Mouse (Mus musculus): Measurements from ENCODE around the gene Kif15. TPM values are rescaled to one million over a fixed set of nuclear protein-coding genes. Genes with fewer than 3 reads are reported as not detected.

Gene Kif15
- 34.3 and 46.2 TPM in 2 replicates for polyA plus RNA-seq (2012; ENCODE audit: insufficient read depth, insufficient read length, missing spikeins)

DNA sequence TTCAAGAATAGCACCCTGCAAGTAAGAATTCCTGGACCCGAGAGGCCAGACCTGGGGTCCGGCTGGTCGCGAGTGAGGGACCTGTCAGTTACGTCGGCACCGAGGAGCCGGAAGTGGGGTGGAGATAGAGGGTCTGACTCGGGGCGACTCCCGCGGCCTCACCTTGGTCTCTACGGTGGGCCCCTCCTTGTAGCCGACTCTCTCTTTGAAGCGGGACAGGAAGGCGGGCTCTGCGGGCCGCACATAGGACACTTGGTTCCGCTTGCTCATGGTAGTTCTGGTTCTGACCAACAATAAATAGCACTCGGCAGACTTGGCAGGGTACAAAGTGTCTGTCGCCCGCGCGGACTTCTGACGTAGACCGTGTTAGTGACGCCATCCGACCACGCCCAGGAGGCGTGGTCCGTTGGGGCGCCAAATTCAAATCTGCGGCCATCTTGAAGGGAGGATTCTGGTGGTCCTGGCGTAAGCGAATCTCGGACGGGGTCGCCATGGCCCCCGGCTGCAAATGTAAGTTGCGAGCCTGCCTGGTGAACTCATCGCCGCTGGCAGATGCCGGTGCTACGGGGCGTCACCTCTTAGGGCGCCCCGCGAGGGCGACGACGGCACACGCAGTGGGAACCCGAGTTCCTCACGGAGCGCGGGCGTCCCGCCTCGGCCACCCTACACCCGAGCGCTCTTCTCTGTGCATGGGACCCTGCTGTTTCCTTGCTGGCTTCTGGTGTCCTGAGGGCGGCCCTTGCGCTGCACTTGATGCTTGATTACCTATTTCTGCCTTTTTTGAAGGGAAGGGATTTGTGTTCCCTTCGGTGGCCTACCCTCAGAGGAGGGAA is at the start of gene Kif15, which contains the start of gene 1110059G10Rik:
Gene Kif15, plus strand, starts transcription at position 404 of the 833 bp plus-strand sequence.
Gene 1110059G10Rik, minus strand, starts transcription at position 358 of the 833 bp plus-strand sequence.
- Histone ChIP-seq H3K4me1 (ENCODE audit: control insufficient read depth, insufficient read depth, low read length) (peaks cover 12% of the 10 kb centered on the region), H3K27ac (ENCODE audit: insufficient read depth, low read depth, low read length) (peak within 1 kb of the TSS; percentile 77), H3K4me3 (ENCODE audit: insufficient read depth, low read length) (peak within 1 kb of the TSS; percentile 100)
- TF ChIP-seq CTCF (IDR thresholded peaks at IDR 0.05; ENCODE audit: low read depth, low read length) (no peak), POLR2A (IDR thresholded peaks at IDR 0.05; ENCODE audit: borderline replicate concordance, low read depth, low read length) (no peak)

DNA sequence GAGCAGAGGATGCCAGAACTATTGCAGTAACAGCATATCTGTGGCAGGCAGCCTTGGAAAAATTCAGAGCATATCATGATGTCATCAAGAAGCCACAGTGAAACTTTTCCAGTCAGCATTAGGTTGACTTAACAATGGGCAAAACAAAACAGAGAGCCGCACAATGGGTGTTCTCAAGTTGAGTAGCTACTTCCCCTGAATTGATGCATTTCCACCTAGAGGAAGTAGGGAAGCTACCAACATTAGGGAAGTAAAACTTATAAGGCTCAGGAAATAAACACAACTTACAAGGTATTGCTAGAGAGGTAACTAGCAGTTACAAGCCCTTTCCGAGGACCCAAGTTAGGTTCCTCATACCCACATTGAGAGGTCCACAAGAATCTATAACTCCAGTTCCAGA is 49.8 kb upstream of the Kif15 start:
- TF ChIP-seq CTCF (IDR thresholded peaks at IDR 0.05; ENCODE audit: low read depth, low read length): no peak
- TF ChIP-seq POLR2A (IDR thresholded peaks at IDR 0.05; ENCODE audit: borderline replicate concordance, low read depth, low read length): no peak
- Histone ChIP-seq H3K4me1 (ENCODE audit: control insufficient read depth, insufficient read depth, low read length) (no peaks in the 10 kb centered on the region), H3K27ac (ENCODE audit: insufficient read depth, low read depth, low read length) (no peak overlapping the region), H3K4me3 (ENCODE audit: insufficient read depth, low read length) (no peak overlapping the region)

DNA sequence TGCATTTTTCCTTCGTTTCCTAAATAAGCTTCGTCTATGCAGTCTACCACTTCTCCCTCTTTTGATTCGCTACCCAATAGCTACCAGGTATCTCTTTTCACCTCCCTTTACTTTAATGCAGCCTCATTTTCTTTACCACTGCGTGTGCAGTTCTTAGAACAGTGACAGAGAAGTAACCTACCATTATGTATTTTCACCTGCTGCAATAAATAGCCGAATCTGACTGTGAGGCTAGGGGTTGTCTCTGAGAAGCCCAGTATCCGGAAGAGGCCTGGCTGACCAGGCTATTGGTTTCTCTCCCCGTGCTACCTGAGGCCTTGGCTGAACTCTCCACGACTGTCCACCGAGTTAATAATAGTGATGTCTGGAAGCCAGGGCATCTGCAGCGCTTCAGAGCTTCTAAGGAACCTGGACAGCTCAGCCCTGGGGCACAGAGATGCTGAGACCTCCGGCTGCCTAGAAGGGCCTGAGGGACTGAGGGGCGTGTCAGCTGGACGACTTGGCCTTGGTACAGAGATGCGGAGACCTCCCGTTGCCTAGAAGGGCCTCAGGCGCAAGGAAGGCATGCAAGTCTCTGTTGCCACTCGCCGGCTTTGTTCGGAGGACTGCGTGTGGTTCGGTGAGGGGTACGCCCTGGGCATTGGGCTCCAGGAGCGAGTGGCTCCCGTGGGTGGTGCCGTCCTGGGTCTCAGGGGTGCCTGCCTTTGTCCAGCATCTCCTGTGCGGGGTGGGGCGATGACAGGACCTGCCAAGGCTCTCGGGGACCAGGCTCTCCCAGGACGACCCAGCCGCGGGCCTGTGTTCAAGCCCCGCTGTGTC is 47.9 kb upstream of the Kif15 start:
- H3K4me3 ChIP-seq (ENCODE audit: insufficient read depth, low read length): no peak overlapping the region
- TF ChIP-seq CTCF (IDR thresholded peaks at IDR 0.05; ENCODE audit: low read depth, low read length): no peak
- TF ChIP-seq POLR2A (IDR thresholded peaks at IDR 0.05; ENCODE audit: borderline replicate concordance, low read depth, low read length): no peak
- H3K27ac ChIP-seq (ENCODE audit: insufficient read depth, low read depth, low read length): no peak overlapping the region
- H3K4me1 ChIP-seq (ENCODE audit: control insufficient read depth, insufficient read depth, low read length): no peaks in the 10 kb centered on the region

DNA sequence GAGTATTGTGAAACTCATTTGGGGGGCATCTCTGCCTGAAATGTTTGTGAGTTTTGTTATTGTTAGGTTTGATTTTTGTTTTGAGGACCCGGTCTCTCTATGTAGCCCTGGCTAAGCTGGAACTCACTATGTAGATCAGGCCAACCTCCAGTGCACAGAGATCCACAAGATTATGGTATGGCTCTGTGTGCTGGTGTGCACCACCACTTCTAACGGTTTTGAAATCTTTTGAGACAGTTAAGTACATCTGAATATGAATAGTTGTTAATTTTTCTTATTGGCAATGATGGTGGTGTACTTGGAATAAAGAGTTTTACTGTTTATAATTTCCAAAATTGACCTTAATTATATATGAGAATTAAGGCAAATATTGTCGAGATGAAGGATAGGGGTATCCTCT is 28.4 kb upstream of the Kif15 start:
- no peak overlapping the region for H3K27ac ChIP-seq (ENCODE audit: insufficient read depth, low read depth, low read length)
- no peak overlapping the region for H3K4me3 ChIP-seq (ENCODE audit: insufficient read depth, low read length)
- no peaks in the 10 kb centered on the region for H3K4me1 ChIP-seq (ENCODE audit: control insufficient read depth, insufficient read depth, low read length)
- TF ChIP-seq POLR2A (IDR thresholded peaks at IDR 0.05; ENCODE audit: borderline replicate concordance, low read depth, low read length) (no peak), CTCF (IDR thresholded peaks at IDR 0.05; ENCODE audit: low read depth, low read length) (no peak)

DNA sequence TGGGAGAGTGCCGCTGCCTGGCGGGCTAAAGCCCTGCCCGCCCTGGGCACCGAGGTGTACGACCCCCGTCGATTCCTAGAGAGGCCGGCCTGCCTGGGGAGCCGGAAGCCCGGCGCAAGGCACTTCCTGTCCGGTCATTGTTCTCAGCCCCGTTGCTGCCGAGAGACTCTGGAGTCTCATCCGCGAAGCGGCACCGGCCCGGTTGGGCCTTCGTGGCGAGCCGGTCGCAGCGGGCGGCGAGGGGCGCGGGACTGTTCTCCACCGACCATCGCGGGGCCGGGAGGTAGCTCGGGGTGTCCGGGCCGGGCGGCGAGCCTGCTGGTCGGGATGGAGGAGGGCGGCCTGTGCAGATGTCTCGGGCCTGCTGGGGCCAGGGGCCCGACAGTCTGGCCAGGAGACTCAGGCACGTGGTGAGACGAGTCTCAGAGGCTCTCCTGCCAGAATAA is 27.9 kb upstream of the Kif15 start, which contains the start of gene Zfp105:
Gene Zfp105, plus strand, starts transcription at position 137 of the 446 bp plus-strand sequence.
- no peaks in the 10 kb centered on the region for H3K4me1 ChIP-seq (ENCODE audit: control insufficient read depth, insufficient read depth, low read length)
- no peak within 1 kb of the TSS for H3K27ac ChIP-seq (ENCODE audit: insufficient read depth, low read depth, low read length)
- H3K4me3 ChIP-seq (ENCODE audit: insufficient read depth, low read length): peak within 1 kb of the TSS; percentile 19; the same call in 1 of the 2 replicates
- TF ChIP-seq CTCF (IDR thresholded peaks at IDR 0.05; ENCODE audit: low read depth, low read length) (no peak), POLR2A (IDR thresholded peaks at IDR 0.05; ENCODE audit: borderline replicate concordance, low read depth, low read length) (no peak)

DNA sequence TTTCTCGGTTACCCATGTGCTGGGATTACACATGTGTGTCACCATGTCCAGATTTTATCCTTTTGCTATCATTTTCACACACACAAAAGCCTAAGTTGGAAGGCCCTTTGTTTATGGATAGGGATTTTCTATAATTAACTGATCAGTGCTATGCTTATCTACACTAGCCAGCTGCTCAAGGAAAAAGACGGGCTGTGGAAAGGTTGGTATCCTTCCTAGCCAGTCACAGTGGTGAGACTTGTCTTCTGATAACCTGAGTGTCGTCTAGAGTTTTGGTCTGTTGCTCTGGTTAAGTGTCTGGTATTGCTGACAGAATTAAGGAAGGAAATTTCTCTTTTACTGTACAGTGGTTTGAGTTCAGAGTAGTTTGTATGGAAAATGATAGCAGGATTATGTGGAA is 21.9 kb upstream of the Kif15 start:
- Histone ChIP-seq H3K4me1 (ENCODE audit: control insufficient read depth, insufficient read depth, low read length) (no peaks in the 10 kb centered on the region), H3K4me3 (ENCODE audit: insufficient read depth, low read length) (no peak overlapping the region), H3K27ac (ENCODE audit: insufficient read depth, low read depth, low read length) (no peak overlapping the region)
- no peak for TF ChIP-seq POLR2A (IDR thresholded peaks at IDR 0.05; ENCODE audit: borderline replicate concordance, low read depth, low read length)
- no peak for TF ChIP-seq CTCF (IDR thresholded peaks at IDR 0.05; ENCODE audit: low read depth, low read length)

DNA sequence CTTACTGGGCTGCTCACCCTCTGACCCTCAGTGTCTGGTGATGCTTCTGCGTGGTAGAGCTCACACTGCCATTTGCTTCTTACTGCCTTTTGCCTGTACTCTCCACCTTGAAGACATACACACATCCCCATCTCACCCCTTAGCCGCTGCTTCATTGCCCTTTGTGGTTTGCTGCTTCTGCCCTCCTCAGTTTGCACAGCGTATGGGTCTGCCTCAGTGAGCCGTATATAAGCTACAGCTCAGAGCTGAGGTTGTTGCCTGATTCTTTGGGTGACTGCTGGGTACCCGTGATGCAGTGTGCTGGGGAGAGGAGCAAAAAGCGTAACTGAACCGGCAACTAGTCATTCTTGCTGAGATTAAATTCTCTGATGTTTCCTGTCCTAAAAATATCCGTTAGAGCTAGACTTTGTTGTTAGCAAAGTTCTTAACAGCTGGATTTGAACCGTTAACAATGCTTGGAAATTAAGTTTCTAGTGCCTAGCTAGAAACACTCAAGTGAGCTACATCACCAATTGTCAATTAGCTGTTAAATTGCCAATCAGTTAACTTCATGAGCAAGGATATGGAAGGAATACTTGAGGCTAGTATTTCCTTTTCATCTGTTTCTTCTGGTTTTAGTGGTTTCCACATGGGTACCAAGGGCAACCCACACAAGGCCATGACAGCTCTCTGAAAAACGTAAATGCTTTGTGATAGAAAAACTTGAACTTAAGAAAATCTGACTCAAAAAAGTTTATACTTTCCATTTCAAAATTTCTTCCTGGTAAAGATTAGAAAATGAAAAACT is 47.8 kb downstream of the Kif15 start:
- TF ChIP-seq POLR2A (IDR thresholded peaks at IDR 0.05; ENCODE audit: borderline replicate concordance, low read depth, low read length) (no peak), CTCF (IDR thresholded peaks at IDR 0.05; ENCODE audit: low read depth, low read length) (no peak)
- Histone ChIP-seq H3K4me1 (ENCODE audit: control insufficient read depth, insufficient read depth, low read length) (no peaks in the 10 kb centered on the region), H3K27ac (ENCODE audit: insufficient read depth, low read depth, low read length) (no peak overlapping the region), H3K4me3 (ENCODE audit: insufficient read depth, low read length) (no peak overlapping the region)

DNA sequence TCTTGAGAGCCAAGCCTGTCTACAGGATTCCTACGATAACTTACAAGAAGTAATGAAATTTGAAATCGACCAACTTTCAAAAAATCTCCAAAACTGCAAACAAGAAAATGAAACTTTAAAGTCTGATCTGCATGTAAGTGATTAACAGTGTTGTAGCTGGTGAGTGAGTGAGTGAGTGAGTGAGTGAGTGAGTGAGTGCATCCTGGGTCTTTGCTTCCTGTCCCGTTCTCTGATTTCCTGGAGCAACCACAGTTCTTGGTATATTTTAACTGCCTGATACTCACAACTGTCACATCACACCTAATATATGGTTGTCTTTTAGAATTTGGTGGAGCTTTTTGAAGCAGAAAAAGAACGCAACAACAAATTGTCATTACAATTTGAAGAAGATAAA is 48.3 kb downstream of the Kif15 start:
- Histone ChIP-seq H3K4me3 (ENCODE audit: insufficient read depth, low read length) (no peak overlapping the region), H3K4me1 (ENCODE audit: control insufficient read depth, insufficient read depth, low read length) (peaks cover under 1% of the 10 kb centered on the region), H3K27ac (ENCODE audit: insufficient read depth, low read depth, low read length) (no peak overlapping the region)
- TF ChIP-seq POLR2A (IDR thresholded peaks at IDR 0.05; ENCODE audit: borderline replicate concordance, low read depth, low read length) (no peak), CTCF (IDR thresholded peaks at IDR 0.05; ENCODE audit: low read depth, low read length) (no peak)

DNA sequence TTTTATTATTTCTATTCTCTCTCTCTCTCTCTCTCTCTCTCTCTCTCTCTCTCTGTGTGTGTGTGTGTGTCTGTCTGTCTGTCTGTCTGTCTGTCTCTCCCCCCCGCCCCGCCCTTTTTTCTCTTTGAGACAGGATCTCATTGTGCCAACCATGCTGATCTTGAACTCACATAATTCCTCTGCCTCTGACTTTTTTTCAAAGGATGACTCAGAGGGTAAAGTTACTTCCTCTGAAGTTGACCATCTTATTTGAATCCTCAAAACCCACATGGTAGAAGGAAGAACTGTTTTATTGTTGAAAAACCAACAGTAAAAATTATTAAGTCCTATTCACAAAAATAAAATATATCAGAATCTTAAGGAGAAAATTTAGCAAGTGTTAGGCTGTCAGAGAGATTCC is 53.9 kb downstream of the Kif15 start:
- TF ChIP-seq POLR2A (IDR thresholded peaks at IDR 0.05; ENCODE audit: borderline replicate concordance, low read depth, low read length) (no peak), CTCF (IDR thresholded peaks at IDR 0.05; ENCODE audit: low read depth, low read length) (no peak)
- Histone ChIP-seq H3K27ac (ENCODE audit: insufficient read depth, low read depth, low read length) (no peak overlapping the region), H3K4me1 (ENCODE audit: control insufficient read depth, insufficient read depth, low read length) (peaks cover 5% of the 10 kb centered on the region), H3K4me3 (ENCODE audit: insufficient read depth, low read length) (no peak overlapping the region)
